Mouse (Mus musculus) kidney, adult 2 months (tissue): ENCODE results near the gene Gas2.

Experiments used
- CTCF ChIP-seq: fragments of 200-500 bp; conservative IDR thresholded peaks from 2 replicates; pipeline ENCODE4 v1.5.1; 2011; ENCODE audit warnings: low read depth, mild to moderate bottlenecking, control low read depth, low read length, moderate library complexity, mixed read lengths; ENCODE audit not compliant: insufficient read depth, insufficient read length
- POLR2A ChIP-seq: fragments of 200-500 bp; IDR thresholded peaks from one replicate; pipeline ENCODE4 v1.6.1; 2011; ENCODE audit warnings: low read depth, low read length, control low read depth

DNA sequence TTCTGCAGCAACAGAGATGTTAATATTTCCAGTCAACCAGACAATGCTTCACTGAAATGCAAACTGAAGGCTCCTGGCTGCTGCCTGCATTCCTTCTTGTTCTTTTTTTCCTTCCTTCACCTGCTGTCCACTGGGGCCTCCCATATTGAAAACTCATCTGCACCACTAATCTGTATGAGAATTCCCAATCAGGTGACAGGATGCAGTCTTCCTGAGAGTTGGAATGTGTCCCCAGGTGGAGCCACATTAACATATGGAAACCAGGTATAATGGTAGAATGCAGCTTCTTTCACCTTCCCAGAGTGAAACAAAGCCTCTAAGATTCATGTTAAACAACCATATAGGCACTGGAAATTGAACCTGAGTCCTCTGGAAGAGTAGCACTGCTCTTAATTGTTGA, 96.0 kb downstream of the Gas2 start:
- TF ChIP-seq POLR2A: no peak
- no peak for TF ChIP-seq CTCF
